8 mouse cellular contexts compared by ENCODE assay signal in the genomic region with DNA sequence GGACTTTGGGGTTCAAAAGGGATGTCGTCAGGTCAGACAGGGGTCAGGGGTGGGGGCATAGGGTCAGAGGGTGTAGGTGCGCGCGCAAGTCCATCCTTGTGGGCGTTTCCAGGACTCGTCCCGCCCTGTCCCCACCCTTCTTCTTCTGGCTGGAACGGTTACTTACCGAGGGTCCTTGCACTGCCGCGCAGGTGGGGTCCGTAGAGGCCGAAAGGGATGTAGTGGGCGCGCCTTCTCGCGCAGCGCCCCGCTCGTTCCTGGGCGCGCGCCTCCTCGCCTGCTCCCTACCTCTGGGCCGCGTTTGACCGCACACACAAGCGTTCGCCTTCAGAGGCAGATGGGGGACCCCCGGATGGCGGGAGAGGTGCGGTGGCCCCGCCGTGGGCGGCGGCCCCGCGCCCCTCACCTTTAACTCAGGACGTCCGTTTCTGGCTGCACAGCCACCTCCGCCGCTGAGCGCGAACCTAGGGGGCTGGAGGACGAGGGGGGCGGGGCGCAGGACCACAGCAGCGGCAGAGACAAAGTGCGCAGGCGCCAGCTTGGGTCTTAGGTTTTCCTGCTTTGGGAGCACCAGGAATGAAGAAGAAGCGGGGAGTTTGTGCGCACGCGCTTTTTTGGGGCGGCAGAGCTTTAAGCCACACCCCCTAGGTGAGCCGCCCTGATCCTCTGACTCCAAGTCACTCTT. TPM values are rescaled to one million over a fixed set of nuclear protein-coding genes. Genes with fewer than 3 reads are reported as not detected.
DNase-seq lines count a peak whose midpoint lies in the region; ATAC-seq and TF ChIP-seq lines count a peak whose summit lies in the region.

A gene (minus strand): TSS at position 474 of the 685 bp plus-strand sequence.

- H3K4me1 ChIP-seq in intestine, embryonic 15.5 days (replicated peaks): no peaks in the 10 kb centered on the region
- no peaks in the 10 kb centered on the region for H3K4me1 ChIP-seq in midbrain, embryonic 11.5 days (ENCODE audit: control insufficient read depth, insufficient read depth, low read length)
- no peaks in the 10 kb centered on the region for H3K4me1 ChIP-seq in stomach, postnatal 0 days (replicated peaks; ENCODE audit: control insufficient read depth, insufficient read depth)

- H3K36me3 ChIP-seq in intestine, embryonic 15.5 days: no peaks in the 10 kb centered on the region
- H3K36me3 ChIP-seq in midbrain, embryonic 11.5 days (ENCODE audit: control insufficient read depth, insufficient read depth, low read length): no peaks in the 10 kb centered on the region
- H3K36me3 ChIP-seq in stomach, postnatal 0 days (ENCODE audit: control insufficient read depth, insufficient read depth, low read length): no peaks in the 10 kb centered on the region

- peak within 1 kb of the TSS; percentile 50 for H3K9ac ChIP-seq in intestine, embryonic 15.5 days
- peak within 1 kb of the TSS; percentile 73 for H3K9ac ChIP-seq in midbrain, embryonic 11.5 days (ENCODE audit: low read length)
- H3K9ac ChIP-seq in stomach, postnatal 0 days (ENCODE audit: low read length): peak within 1 kb of the TSS; percentile 64

- peak; percentile 59 for DNase-seq in ovary, adult 18-20 months (ENCODE audit: low spot score)
- no peak for DNase-seq in ovary, postnatal 10 days (ENCODE audit: low spot score)
- DNase-seq in cerebellum, adult 9-11 months: peak; percentile 89
- DNase-seq in frontal cortex, postnatal 14 days (ENCODE audit: low spot score in 2 of 2): peak; percentile 57 to 59
- peak; percentile 85 for DNase-seq in left cerebral cortex, postnatal 4 days
- DNase-seq in midbrain, embryonic 11.5 days (ENCODE audit: low spot score, missing footprints): peak; percentile 96
- peak; percentile 68 for DNase-seq in stomach, postnatal 0 days (ENCODE audit: low spot score)

- intact Hi-C loops in left cerebral cortex, postnatal 4 days (cut with DNase I): no loop called here

- peak within 1 kb of the TSS; percentile 53 for H3K4me2 ChIP-seq in intestine, embryonic 15.5 days (replicated peaks)
- H3K4me2 ChIP-seq in midbrain, embryonic 11.5 days: peak within 1 kb of the TSS; percentile 41
- H3K4me2 ChIP-seq in stomach, postnatal 0 days (replicated peaks; ENCODE audit: low read depth): peak within 1 kb of the TSS; percentile 62

- H3K9me3 ChIP-seq in intestine, embryonic 15.5 days: no peaks in the 10 kb centered on the region
- no peaks in the 10 kb centered on the region; the same call in 1 of the 2 replicates for H3K9me3 ChIP-seq in midbrain, embryonic 11.5 days (ENCODE audit: control insufficient read depth, low read length)
- no peaks in the 10 kb centered on the region for H3K9me3 ChIP-seq in stomach, postnatal 0 days (ENCODE audit: control insufficient read depth, low read length)

- peak; percentile 90 for ATAC-seq in intestine, embryonic 15.5 days
- peak; percentile 83 for ATAC-seq in midbrain, embryonic 11.5 days (ENCODE audit: low FRiP score)
- peak; percentile 65 for ATAC-seq in stomach, postnatal 0 days (ENCODE audit: low FRiP score, low TSS enrichment)

- TF ChIP-seq CTCF in stomach, postnatal 0 days (IDR thresholded peaks at IDR 0.05; ENCODE audit: low read depth): no peak

- no peak for TF ChIP-seq EP300 in stomach, postnatal 0 days (optimal IDR thresholded peaks at IDR 0.05)

- 9% methylated on average over 47 of the region's 56 CpGs for WGBS in intestine, embryonic 15.5 days
- 17% methylated on average over 41 of the region's 56 CpGs for WGBS in midbrain, embryonic 11.5 days
- WGBS in stomach, postnatal 0 days: 10% methylated on average over 31 of the region's 56 CpGs

- no peaks in the 10 kb centered on the region for H3K27me3 ChIP-seq in intestine, embryonic 15.5 days (replicated peaks)
- H3K27me3 ChIP-seq in midbrain, embryonic 11.5 days (ENCODE audit: control insufficient read depth, insufficient read depth, low read length): no peaks in the 10 kb centered on the region
- no peaks in the 10 kb centered on the region for H3K27me3 ChIP-seq in stomach, postnatal 0 days (ENCODE audit: control insufficient read depth, insufficient read depth, low read length)

- no peak within 1 kb of the TSS for H3K27ac ChIP-seq in intestine, embryonic 15.5 days
- H3K27ac ChIP-seq in midbrain, embryonic 11.5 days (ENCODE audit: low read depth, low read length): no peak within 1 kb of the TSS
- H3K27ac ChIP-seq in stomach, postnatal 0 days (replicated peaks): no peak within 1 kb of the TSS

- H3K4me3 ChIP-seq in intestine, embryonic 15.5 days (replicated peaks): peak within 1 kb of the TSS; percentile 49
- peak within 1 kb of the TSS; percentile 65 for H3K4me3 ChIP-seq in midbrain, embryonic 11.5 days (ENCODE audit: low read depth, low read length)
- peak within 1 kb of the TSS; percentile 54 for H3K4me3 ChIP-seq in stomach, postnatal 0 days (ENCODE audit: low read depth, low read length)

RNA-seq across cellular contexts. Expression of the gene that starts here (rescaled TPM):
- polyA plus RNA-seq in intestine, embryonic 15.5 days (2015; fragmentation: Nextera tagmentation; extraction: Ambion mirVana): 12.4 TPM in 2 replicates
- total RNA-seq in left cerebral cortex, postnatal 4 days (2021): 10 to 100 TPM; 56.2 to 65.4 TPM
- 15.8 and 24.1 TPM in 2 replicates for polyA plus RNA-seq in midbrain, embryonic 11.5 days (2014; fragmentation: Nextera tagmentation; extraction: Ambion mirVana)
- polyA plus RNA-seq in stomach, postnatal 0 days (2015; fragmentation: Nextera tagmentation; extraction: Ambion mirVana): 21.5 and 23.0 TPM in 2 replicates
